Mouse (Mus musculus) embryonic stem cell, embryonic (primary cell): Measurements from ENCODE around the gene Ggps1.

Source experiments
- CTCF ChIA-PET, 4 experiments: fragments of 300-600 bp in 2 of 4; fragments of 350-600 bp in 2 of 4; sonication (Branson Sonifier 250); formaldehyde crosslinking; loops; one replicate each; lab custom pipeline; 2022; ENCODE audit warnings: inconsistent platforms in 2 of 4; lab: Charles Lee
- POLR2A ChIA-PET, 4 experiments: fragments of 300-600 bp in 2 of 4; fragments of 350-600 bp in 2 of 4; sonication (Branson Sonifier 250); formaldehyde crosslinking; loops; one replicate each; lab custom pipeline; 2022; ENCODE audit warnings: antibody characterized with exemption in 4 of 4, inconsistent platforms in 1 of 4; lab: Charles Lee

Ggps1 gene

GRCm38 (mm10) chr13:14018283-14018682 lies 45.0 kb downstream of the Ggps1 start:
- CTCF ChIA-PET = no interaction called here
- POLR2A ChIA-PET = interaction anchor here in 1 of 4 experiments (1.0 to 5.5 kb wide), 4 partner anchors 8 to 17 kb away, joined by 4 to 25 read pairs (median 20); no protein-coding TSS in a partner anchor

GRCm38 (mm10) chr13:14015609-14016008 lies 47.7 kb downstream of the Ggps1 start:
- POLR2A ChIA-PET = interaction anchor here in 3 of 4 experiments (0.6 to 5.5 kb wide), 10 partner anchors 10 to 61 kb away, joined by 3 to 25 read pairs (median 4); partner anchors contain the start of genes B3galnt2 (in 1 of the 3), Ggps1 (in 1 of the 3) and Tbce (in 1 of the 3)
- CTCF ChIA-PET = interaction anchor here in 2 of 4 experiments (0.5 to 1.4 kb wide), 3 partner anchors 11 to 126 kb away, joined by 3 to 4 read pairs (median 3); no protein-coding TSS in a partner anchor

GRCm38 (mm10) chr13:14014540-14014939 lies 48.7 kb downstream of the Ggps1 start:
- ChIA-PET CTCF (interaction anchor here in 2 of 4 experiments (1.0 to 1.4 kb wide), 2 partner anchors 10 to 125 kb away, joined by 3 to 4 read pairs; no protein-coding TSS in a partner anchor), POLR2A (interaction anchor here in 2 of 4 experiments (1.1 to 5.5 kb wide), 6 partner anchors 9 to 49 kb away, joined by 3 to 25 read pairs (median 8); partner anchors contain the start of gene Ggps1 (in 1 of the 2))

DNA sequence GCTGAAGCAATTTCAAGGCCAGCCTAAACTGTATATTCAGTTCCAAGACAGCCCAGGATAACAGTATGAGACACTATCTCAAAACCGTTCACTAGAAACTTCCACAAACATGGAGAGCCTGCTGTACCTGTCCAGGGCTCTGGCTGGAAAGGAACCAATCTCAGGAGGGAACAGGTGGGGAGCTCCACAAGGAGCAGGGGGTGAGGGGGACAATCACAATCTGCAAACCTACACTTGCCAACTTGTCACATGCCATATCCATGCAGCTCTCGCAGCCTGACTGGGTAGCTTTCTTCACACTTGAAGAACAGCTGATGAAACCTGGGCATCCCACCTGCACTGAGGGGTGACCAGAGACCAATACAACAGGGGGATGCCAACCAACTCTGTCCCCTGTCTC lies 49.3 kb downstream of the Ggps1 start:
- ChIA-PET CTCF (interaction anchor here in 2 of 4 experiments (1.0 to 1.4 kb wide), 3 partner anchors 9 to 125 kb away, joined by 3 to 4 read pairs (median 3); no protein-coding TSS in a partner anchor), POLR2A (interaction anchor here in 2 of 4 experiments (1.1 to 5.5 kb wide), 7 partner anchors 9 to 48 kb away, joined by 3 to 25 read pairs (median 5); no protein-coding TSS in a partner anchor)

GRCm38 (mm10) chr13:14011454-14011995 lies 51.8 kb downstream of the Ggps1 start:
- POLR2A ChIA-PET = interaction anchor here in 2 of 4 experiments (1.0 to 3.4 kb wide), 7 partner anchors 18 to 53 kb away, joined by 3 to 12 read pairs (median 4); partner anchors contain the start of gene Tbce (in 1 of the 2)
- CTCF ChIA-PET = no interaction called here

GRCm38 (mm10) chr13:14006056-14006455 lies 57.2 kb downstream of the Ggps1 start:
- CTCF ChIA-PET = interaction anchor here in 1 of 4 experiments (0.6 kb wide), 1 partner anchor 137 kb away, joined by 4 read pairs; no protein-coding TSS in a partner anchor
- POLR2A ChIA-PET = interaction anchor here in 2 of 4 experiments (0.6 to 5.2 kb wide), 5 partner anchors 10 to 57 kb away, joined by 3 to 21 read pairs (median 4); partner anchors contain the start of genes Arid4b (in 1 of the 2), B3galnt2 (in 1 of the 2) and Ggps1 (in 1 of the 2)

GRCm38 (mm10) chr13:14004999-14005398 lies 58.3 kb downstream of the Ggps1 start:
- ChIA-PET CTCF (interaction anchor here in 3 of 4 experiments (0.5 to 1.2 kb wide), 5 partner anchors 9 to 174 kb away, joined by 3 to 5 read pairs (median 3); no protein-coding TSS in a partner anchor), POLR2A (interaction anchor here in 2 of 4 experiments (0.6 to 5.2 kb wide), 8 partner anchors 11 to 490 kb away, joined by 3 to 21 read pairs (median 4); partner anchors contain the start of genes Arid4b (in 1 of the 2), Ggps1 (in 1 of the 2) and Tbce (in 1 of the 2))

GRCm38 (mm10) chr13:14004086-14004485 lies 59.2 kb downstream of the Ggps1 start:
- ChIA-PET CTCF (interaction anchor here in 3 of 4 experiments (0.8 to 1.3 kb wide), 6 partner anchors 10 to 115 kb away, joined by 3 read pairs; no protein-coding TSS in a partner anchor), POLR2A (interaction anchor here in 1 of 4 experiments (0.6 to 5.2 kb wide), 5 partner anchors 12 to 186 kb away, joined by 4 to 21 read pairs (median 5); partner anchors contain the start of gene Tbce)

GRCm38 (mm10) chr13:14002706-14003105 lies 60.6 kb downstream of the Ggps1 start:
- ChIA-PET CTCF (interaction anchor here in 2 of 4 experiments (1.0 to 1.3 kb wide), 2 partner anchors 113 to 528 kb away, joined by 3 read pairs; no protein-coding TSS in a partner anchor), POLR2A (interaction anchor here in 1 of 4 experiments (0.6 to 5.2 kb wide), 6 partner anchors 12 to 200 kb away, joined by 3 to 21 read pairs (median 3); no protein-coding TSS in a partner anchor)
